Mouse (Mus musculus) megakaryocyte, embryonic 14.5 days (primary cell): Measurements from ENCODE around the gene Klk1. TPM values are rescaled to one million over a fixed set of nuclear protein-coding genes. Genes with fewer than 3 reads are reported as not detected.
"Not testable (repeated sequence)": the region's sequence is repeated elsewhere in the genome, so short reads cannot be mapped to it uniquely, and the experiment has no call there.

Experiments
- H3K27me3 ChIP-seq: replicated peaks from 2 replicates; pipeline ENCODE3; 2012; ENCODE audit warnings: inconsistent platforms
- H3K36me3 ChIP-seq: replicated peaks from 2 replicates; pipeline ENCODE3; 2012; ENCODE audit warnings: low read length, inconsistent platforms, mixed read lengths
- H3K4me1 ChIP-seq: 2 replicates; pipeline ENCODE4 v1.6.1; 2012; ENCODE audit warnings: inconsistent platforms
- H3K4me3 ChIP-seq: replicated peaks from 2 replicates; pipeline ENCODE3; 2012; ENCODE audit warnings: moderate library complexity, mild to moderate bottlenecking, inconsistent platforms
- H3K9me3 ChIP-seq: 2 replicates; pipeline ENCODE4 v1.6.1; 2012; ENCODE audit warnings: inconsistent platforms
- FLI1 ChIP-seq: IDR thresholded peaks from 2 replicates; pipeline ENCODE4 v1.6.1; 2012; ENCODE audit warnings: low read length, inconsistent platforms, mixed read lengths
- GATA1 ChIP-seq: IDR thresholded peaks from 3 replicates; pipeline ENCODE4 v1.6.1; 2012; ENCODE audit warnings: mixed read lengths, low read length, inconsistent platforms, borderline replicate concordance
- polyA plus RNA-seq: library from polyadenylated mRNA; stranded (reverse); fragments of >175 nt; gene quantifications from 2 replicates; pipeline ENCODE4 v1.2.3, GENCODE M21; 2012; ENCODE audit warnings: low replicate concordance; ENCODE audit not compliant: insufficient read depth

The Klk1 gene
- polyA plus RNA-seq, result not detected in 2 replicates

- H3K4me1 ChIP-seq, result peaks cover 22% of the 10 kb centered on the region
- H3K27me3 ChIP-seq, result peaks cover 35% of the 10 kb centered on the region
- TF ChIP-seq FLI1, result no peak
- TF ChIP-seq GATA1, result no peak
- H3K36me3 ChIP-seq, result no peaks in the 10 kb centered on the region
- no peak within 1 kb of the TSS for H3K4me3 ChIP-seq
- H3K9me3 ChIP-seq, result no peaks in the 10 kb centered on the region
These were observed at the start of gene Klk1 for GRCm38 (mm10) chr7:44225076-44225475. TSS of gene Klk1 (plus strand) at chr7:44225360.

- Histone ChIP-seq H3K27me3 (no peaks in the 10 kb centered on the region), H3K4me3 (no peak overlapping the region), H3K4me1 (no peaks in the 10 kb centered on the region), H3K9me3 (no peaks in the 10 kb centered on the region), H3K36me3 (no peaks in the 10 kb centered on the region)
- no peak for TF ChIP-seq GATA1
- no peak for TF ChIP-seq FLI1
These were observed 45.7 kb upstream of the Klk1 start for GRCm38 (mm10) chr7:44179299-44180045.

GRCm38 (mm10) chr7:44186516-44186915 is 38.6 kb upstream of the Klk1 start:
- not testable (repeated sequence) for H3K27me3 ChIP-seq, H3K4me3 ChIP-seq, H3K4me1 ChIP-seq, H3K36me3 ChIP-seq, H3K9me3 ChIP-seq

- not testable (repeated sequence) for H3K4me1 ChIP-seq, H3K4me3 ChIP-seq, H3K36me3 ChIP-seq, H3K27me3 ChIP-seq, H3K9me3 ChIP-seq
These were observed 37.2 kb upstream of the Klk1 start, which contains the start of gene Klk1b24 for GRCm38 (mm10) chr7:44187936-44188335. TSS of gene Klk1b24 (plus strand) at chr7:44188236.

GRCm38 (mm10) chr7:44193466-44193865 is 31.7 kb upstream of the Klk1 start:
- H3K4me3 ChIP-seq, result not testable (repeated sequence)

GRCm38 (mm10) chr7:44197891-44198290 is 27.3 kb upstream of the Klk1 start, which contains the start of gene Klk1b3:
TSS of gene Klk1b3 (plus strand) at chr7:44198191.
- Histone ChIP-seq H3K27me3 (peaks cover 6% of the 10 kb centered on the region), H3K36me3 (no peaks in the 10 kb centered on the region), H3K9me3 (no peaks in the 10 kb centered on the region), H3K4me3 (no peak within 1 kb of the TSS), H3K4me1 (no peaks in the 10 kb centered on the region)
- TF ChIP-seq FLI1 (no peak), GATA1 (no peak)

More at GRCm38 (mm10) chr7:44193466-44193865, 31.7 kb upstream of the Klk1 start:
- not testable (repeated sequence) for H3K27me3 ChIP-seq, H3K36me3 ChIP-seq, H3K4me1 ChIP-seq, H3K9me3 ChIP-seq

GRCm38 (mm10) chr7:44207135-44207534 is 18.0 kb upstream of the Klk1 start, which contains the start of gene Klk1b4:
TSS of gene Klk1b4 (plus strand) at chr7:44207435.
- H3K4me1 ChIP-seq, H3K4me3 ChIP-seq, H3K36me3 ChIP-seq, H3K9me3 ChIP-seq: not testable (repeated sequence)
- peaks cover 21% of the 10 kb centered on the region for H3K27me3 ChIP-seq

GRCm38 (mm10) chr7:44208307-44208706 is 16.9 kb upstream of the Klk1 start:
- Histone ChIP-seq H3K36me3 (no peaks in the 10 kb centered on the region), H3K27me3 (peaks cover 25% of the 10 kb centered on the region), H3K4me3 (no peak overlapping the region), H3K9me3 (no peaks in the 10 kb centered on the region), H3K4me1 (no peaks in the 10 kb centered on the region)
- no peak for TF ChIP-seq FLI1
- TF ChIP-seq GATA1, result no peak

GRCm38 (mm10) chr7:44215645-44216044 is 9.5 kb upstream of the Klk1 start, which contains the start of gene Klk1b5:
TSS of gene Klk1b5 (plus strand) at chr7:44215945.
- H3K36me3 ChIP-seq, result no peaks in the 10 kb centered on the region
- peaks cover 41% of the 10 kb centered on the region for H3K27me3 ChIP-seq
- no peak within 1 kb of the TSS for H3K4me3 ChIP-seq
- TF ChIP-seq FLI1 (no peak), GATA1 (no peak)
- H3K9me3 ChIP-seq, result no peaks in the 10 kb centered on the region
- peaks cover 9% of the 10 kb centered on the region for H3K4me1 ChIP-seq

GRCm38 (mm10) chr7:44221601-44222000 is 3.6 kb upstream of the Klk1 start:
- peaks cover 25% of the 10 kb centered on the region for H3K4me1 ChIP-seq

GRCm38 (mm10) chr7:44222335-44222734 is 2.8 kb upstream of the Klk1 start:
- not testable (repeated sequence) for H3K4me3 ChIP-seq, H3K9me3 ChIP-seq, H3K36me3 ChIP-seq
- peaks cover 35% of the 10 kb centered on the region for H3K27me3 ChIP-seq
- peaks cover 25% of the 10 kb centered on the region for H3K4me1 ChIP-seq

More at GRCm38 (mm10) chr7:44221601-44222000, 3.6 kb upstream of the Klk1 start:
- peaks cover 40% of the 10 kb centered on the region for H3K27me3 ChIP-seq
- not testable (repeated sequence) for H3K4me3 ChIP-seq, H3K36me3 ChIP-seq, H3K9me3 ChIP-seq
